Mouse (Mus musculus) MEL (cell line): ENCODE results near the gene Grip1. TPM values are rescaled to one million over a fixed set of nuclear protein-coding genes. Genes with fewer than 3 reads are reported as not detected.

ENCODE experiments used
- DNase-seq: peaks from one replicate; pipeline ENCODE4 v3.0.0; 2011; ENCODE audit warnings: low read depth, low spot score
- H3K27ac ChIP-seq: 2 replicates; pipeline ENCODE4 v1.5.1; 2012; ENCODE audit warnings: low read depth, mild to moderate bottlenecking, control low read depth, low read length, moderate library complexity; ENCODE audit not compliant: control insufficient read depth
- H3K27me3 ChIP-seq, 2 experiments: fragments of 150-350 bp in 1 of 2; sonication (generic) in 1 of 2; 2 replicates each; pipeline ENCODE4 v1.6.1; 2012; ENCODE audit warnings: low read length in 2 of 2, mild to moderate bottlenecking in 2 of 2, improper control_type of control experiment in 1 of 2, moderate library complexity in 1 of 2; ENCODE audit not compliant: insufficient read depth in 2 of 2, control insufficient read depth in 1 of 2
- H3K36me3 ChIP-seq, 2 experiments: 2 replicates each; pipeline ENCODE4 v1.6.1; 2012 to 2014; ENCODE audit warnings: low read length in 2 of 2, improper control_type of control experiment in 1 of 2, inconsistent platforms in 1 of 2, mild to moderate bottlenecking in 1 of 2; ENCODE audit not compliant: insufficient read depth in 2 of 2, control insufficient read depth in 1 of 2
- H3K4me1 ChIP-seq, 2 experiments: fragments of 150-350 bp in 1 of 2; sonication (generic) in 1 of 2; 2 replicates each; pipeline ENCODE4 v1.6.1; 2012; ENCODE audit warnings: low read length in 2 of 2, improper control_type of control experiment in 1 of 2, mild to moderate bottlenecking in 1 of 2; ENCODE audit not compliant: insufficient read depth in 2 of 2, control insufficient read depth in 1 of 2
- H3K4me3 ChIP-seq, 2 experiments: fragments of 150-350 bp in 1 of 2; sonication (generic) in 1 of 2; 2 replicates each; pipeline ENCODE4 v1.5.1; 2012; ENCODE audit warnings: low read depth in 2 of 2, low read length in 2 of 2, mild to moderate bottlenecking in 2 of 2, moderate library complexity in 2 of 2, control low read depth in 1 of 2, improper control_type of control experiment in 1 of 2; ENCODE audit not compliant: control insufficient read depth in 1 of 2, insufficient read depth in 1 of 2
- H3K79me2 ChIP-seq: 2 replicates; pipeline ENCODE4 v1.6.1; 2012; ENCODE audit warnings: mild to moderate bottlenecking, low read length, moderate library complexity; ENCODE audit not compliant: control insufficient read depth, poor library complexity, insufficient read depth
- H3K9ac ChIP-seq: 2 replicates; pipeline ENCODE4 v1.6.1; 2012; ENCODE audit warnings: low read depth, mild to moderate bottlenecking, control low read depth, low read length, moderate library complexity; ENCODE audit not compliant: control insufficient read depth, poor library complexity, severe bottlenecking
- H3K9me3 ChIP-seq: fragments of 150-350 bp; sonication (generic); replicated peaks from 2 replicates; pipeline ENCODE4 v1.6.1; 2012; ENCODE audit warnings: mild to moderate bottlenecking, low read length, improper control_type of control experiment, moderate library complexity; ENCODE audit not compliant: insufficient read depth
- BHLHE40 ChIP-seq: IDR thresholded peaks from 2 replicates; pipeline ENCODE4 v1.6.1; 2012; ENCODE audit warnings: low read depth, mild to moderate bottlenecking, inconsistent platforms, low read length, improper control_type of control experiment, borderline replicate concordance
- CHD2 ChIP-seq: IDR thresholded peaks from 2 replicates; pipeline ENCODE4 v1.6.1; 2011; ENCODE audit warnings: low read length, improper control_type of control experiment
- CTCF ChIP-seq, 3 experiments: IDR thresholded peaks in 2 of 3; conservative IDR thresholded peaks in 1 of 3; 2 replicates each; pipeline ENCODE4 v1.5.1; 2011 to 2012; ENCODE audit warnings: low read length in 3 of 3, low read depth in 2 of 3, mild to moderate bottlenecking in 2 of 3, improper control_type of control experiment in 1 of 3, inconsistent platforms in 1 of 3, mixed read lengths in 1 of 3, moderate library complexity in 1 of 3; ENCODE audit not compliant: control insufficient read depth in 1 of 3, insufficient read depth in 1 of 3, poor library complexity in 1 of 3, severe bottlenecking in 1 of 3
- ELF1 ChIP-seq: IDR thresholded peaks from 2 replicates; pipeline ENCODE4 v1.6.1; 2014; ENCODE audit warnings: low read depth, mild to moderate bottlenecking, inconsistent platforms, low read length, improper control_type of control experiment, moderate library complexity
- EP300 ChIP-seq, 2 experiments: IDR thresholded peaks; 2 replicates each; pipeline ENCODE4 v1.6.1; 2011; ENCODE audit warnings: improper control_type of control experiment in 2 of 2, low read length in 2 of 2, low read depth in 1 of 2, mild to moderate bottlenecking in 1 of 2
- ETS1 ChIP-seq: IDR thresholded peaks from 2 replicates; pipeline ENCODE4 v1.6.1; 2012; ENCODE audit warnings: low read depth, mild to moderate bottlenecking, inconsistent platforms, low read length, improper control_type of control experiment, moderate library complexity
- GATA1 ChIP-seq: IDR thresholded peaks from 2 replicates; pipeline ENCODE4 v1.6.1; 2011; ENCODE audit warnings: low read depth, low read length, improper control_type of control experiment
- MAFK ChIP-seq: IDR thresholded peaks from 2 replicates; pipeline ENCODE4 v1.6.1; 2011; ENCODE audit warnings: low read depth, mild to moderate bottlenecking, low read length, improper control_type of control experiment, borderline replicate concordance
- MAX ChIP-seq: IDR thresholded peaks from 2 replicates; pipeline ENCODE4 v1.6.1; 2011; ENCODE audit warnings: low read length, improper control_type of control experiment
- MAZ ChIP-seq: IDR thresholded peaks from 2 replicates; pipeline ENCODE4 v1.6.1; 2012; ENCODE audit warnings: low read depth, mild to moderate bottlenecking, inconsistent platforms, low read length, improper control_type of control experiment
- MYC ChIP-seq: IDR thresholded peaks from 2 replicates; pipeline ENCODE4 v1.6.1; 2011; ENCODE audit warnings: low read depth, mild to moderate bottlenecking, low read length, improper control_type of control experiment, moderate library complexity
- NELFE ChIP-seq: IDR thresholded peaks from 2 replicates; pipeline ENCODE4 v1.6.1; 2011; ENCODE audit warnings: low read depth, low read length, improper control_type of control experiment
- NRF1 ChIP-seq: IDR thresholded peaks from 2 replicates; pipeline ENCODE4 v1.6.1; 2014; ENCODE audit warnings: low read depth, mild to moderate bottlenecking, inconsistent platforms, low read length, improper control_type of control experiment, moderate library complexity; ENCODE audit not compliant: poor library complexity, insufficient read depth, severe bottlenecking
- POLR2A ChIP-seq, 2 experiments: IDR thresholded peaks; 2 replicates each; pipeline ENCODE4 v1.6.1; 2011 to 2012; ENCODE audit warnings: low read length in 2 of 2, mild to moderate bottlenecking in 2 of 2, control low read depth in 1 of 2, improper control_type of control experiment in 1 of 2, low read depth in 1 of 2, moderate library complexity in 1 of 2; ENCODE audit not compliant: control insufficient read depth in 1 of 2, insufficient read depth in 1 of 2, poor library complexity in 1 of 2
- POLR2AphosphoS2 ChIP-seq: IDR thresholded peaks from 2 replicates; pipeline ENCODE4 v1.6.1; 2011; ENCODE audit warnings: low read length, improper control_type of control experiment
- SIN3A ChIP-seq: IDR thresholded peaks from 2 replicates; pipeline ENCODE4 v1.6.1; 2012; ENCODE audit warnings: low read length, improper control_type of control experiment, inconsistent platforms
- SMC3 ChIP-seq: IDR thresholded peaks from 2 replicates; pipeline ENCODE4 v1.6.1; 2011; ENCODE audit warnings: low read depth, low read length, improper control_type of control experiment
- TAL1 ChIP-seq: IDR thresholded peaks from 2 replicates; pipeline ENCODE4 v1.6.1; 2012; ENCODE audit warnings: mild to moderate bottlenecking, inconsistent platforms, low read length, moderate library complexity, mixed read lengths
- UBTF ChIP-seq: IDR thresholded peaks from 2 replicates; pipeline ENCODE4 v1.6.1; 2012; ENCODE audit warnings: low read depth, mild to moderate bottlenecking, inconsistent platforms, low read length, improper control_type of control experiment, moderate library complexity, borderline replicate concordance; ENCODE audit not compliant: insufficient read depth
- USF1 ChIP-seq: IDR thresholded peaks from 2 replicates; pipeline ENCODE4 v1.6.1; 2014; ENCODE audit warnings: low read depth, mild to moderate bottlenecking, inconsistent platforms, low read length, improper control_type of control experiment, moderate library complexity
- ZC3H11A ChIP-seq: IDR thresholded peaks from 2 replicates; pipeline ENCODE4 v1.6.1; 2012; ENCODE audit warnings: low read depth, mild to moderate bottlenecking, inconsistent platforms, low read length, improper control_type of control experiment
- ZKSCAN1 ChIP-seq: IDR thresholded peaks from 2 replicates; pipeline ENCODE4 v1.6.1; 2012; ENCODE audit warnings: low read depth, mild to moderate bottlenecking, inconsistent platforms, low read length, improper control_type of control experiment, moderate library complexity
- ZMIZ1 ChIP-seq: IDR thresholded peaks from 2 replicates; pipeline ENCODE4 v1.6.1; 2012; ENCODE audit warnings: low read depth, mild to moderate bottlenecking, inconsistent platforms, low read length, improper control_type of control experiment, moderate library complexity
- polyA plus RNA-seq, 2 experiments: library from polyadenylated mRNA; stranded (reverse) in 1 of 2; unstranded in 1 of 2; fragments of >175 nt in 1 of 2; fragments of >200 nt in 1 of 2; gene quantifications; 2 replicates each; pipeline versions ENCODE4 v1.2.1 to v1.2.4; 2012; ENCODE audit warnings: low replicate concordance in 2 of 2, low read depth in 1 of 2; ENCODE audit not compliant: insufficient read length in 2 of 2, insufficient read depth in 1 of 2, missing spikeins in 1 of 2
- total RNA-seq: library from RNA; depleted of rRNA; stranded (reverse); fragments of 300-350 nt; gene quantifications from 2 replicates; pipeline ENCODE4 v1.2.3, GENCODE M21; 2012

The Grip1 gene
- total and polyA plus RNA-seq, 3 experiments: 0.04 TPM; not detected in 2

DNA sequence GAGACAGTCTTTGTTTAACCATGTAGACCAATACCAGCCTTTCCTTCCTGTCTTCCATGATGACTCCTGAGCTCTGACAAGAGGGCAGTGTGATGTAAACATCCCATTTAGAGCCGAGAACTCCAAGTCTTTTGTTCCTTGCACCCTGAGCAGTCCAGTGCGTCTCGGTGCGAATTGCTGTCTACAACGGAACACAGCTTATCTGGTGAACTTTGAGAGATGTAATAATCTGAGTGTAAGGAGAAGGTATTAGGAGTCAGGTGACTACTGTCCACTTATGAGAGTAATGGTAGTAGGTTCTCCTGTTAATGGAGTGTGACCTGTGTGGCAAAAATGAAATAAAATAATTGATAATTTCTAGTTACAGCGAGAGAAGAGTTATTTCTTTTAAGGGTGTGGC is 97.0 kb downstream of the Grip1 start:
- no peaks in the 10 kb centered on the region for H3K9me3 ChIP-seq
- no peak overlapping the region for H3K9ac ChIP-seq
- H3K4me1 ChIP-seq: no peaks in the 10 kb centered on the region
- H3K79me2 ChIP-seq: no peaks in the 10 kb centered on the region
- H3K4me3 ChIP-seq: no peak overlapping the region
- no peak overlapping the region for H3K27ac ChIP-seq
- H3K36me3 ChIP-seq: no peaks in the 10 kb centered on the region
- TF ChIP-seq TAL1 (no peak), SIN3A (no peak), NRF1 (no peak), ZKSCAN1 (no peak), USF1 (no peak), EP300 (IDR thresholded peaks at IDR 0.05; ENCODE audit: low read depth in 1 of 2, low read length in 2 of 2) (no peak), MAZ (no peak), ELF1 (no peak), POLR2A (IDR thresholded peaks at IDR 0.05; ENCODE audit: control insufficient read depth in 1 of 2, insufficient read depth in 1 of 2, low read depth in 1 of 2, low read length in 2 of 2, poor library complexity in 1 of 2) (no peak), UBTF (no peak), ZMIZ1 (no peak), ZC3H11A (no peak), SMC3 (no peak), NELFE (no peak), MYC (no peak), BHLHE40 (no peak), MAX (no peak)
- no peaks in the 10 kb centered on the region for H3K27me3 ChIP-seq
- DNase-seq: no peak

DNA sequence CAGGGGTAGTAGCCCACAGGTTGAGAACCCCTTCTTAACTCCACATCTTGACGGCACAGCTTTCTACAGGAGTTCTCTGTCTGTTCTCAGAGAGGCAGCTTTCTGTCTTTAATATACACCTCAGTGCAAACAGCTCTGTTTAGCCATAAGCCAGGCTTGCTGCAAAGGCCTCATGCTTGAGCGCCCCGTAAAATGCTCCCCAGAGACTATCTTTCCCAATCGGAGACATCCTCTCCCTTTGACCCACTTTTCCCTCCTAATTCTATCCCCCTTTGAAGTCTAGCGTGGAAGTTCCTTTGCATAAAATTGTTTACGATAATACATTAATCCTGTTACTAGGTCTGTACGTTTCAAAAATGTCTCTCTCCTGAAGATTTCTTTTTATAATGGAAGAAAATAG is 102.7 kb downstream of the Grip1 start:
- no peak for TF ChIP-seq GATA1
- no peak for TF ChIP-seq SIN3A
- TF ChIP-seq EP300 (IDR thresholded peaks at IDR 0.05; ENCODE audit: low read depth in 1 of 2, low read length in 2 of 2): no peak
- TF ChIP-seq NRF1: no peak
- TF ChIP-seq CHD2: no peak
- TF ChIP-seq ZMIZ1: no peak
- TF ChIP-seq MAFK: no peak
- TF ChIP-seq POLR2A (IDR thresholded peaks at IDR 0.05; ENCODE audit: control insufficient read depth in 1 of 2, insufficient read depth in 1 of 2, low read depth in 1 of 2, low read length in 2 of 2, poor library complexity in 1 of 2): no peak
- no peak for TF ChIP-seq POLR2AphosphoS2
- no peak for TF ChIP-seq ZKSCAN1
- TF ChIP-seq CTCF (IDR thresholded peaks at IDR 0.05 in 2 of 3, conservative IDR thresholded peaks at IDR 0.05 in 1 of 3; ENCODE audit: control insufficient read depth in 1 of 3, insufficient read depth in 1 of 3, low read depth in 2 of 3, low read length in 3 of 3, poor library complexity in 1 of 3, severe bottlenecking in 1 of 3): no peak
- TF ChIP-seq MYC: no peak
- TF ChIP-seq ETS1: no peak
- H3K27me3 ChIP-seq: no peaks in the 10 kb centered on the region
- DNase-seq: no peak

More for the DNA sequence above, 102.7 kb downstream of the Grip1 start:
- Histone ChIP-seq H3K4me3 (no peak overlapping the region), H3K9ac (no peak overlapping the region), H3K27ac (no peak overlapping the region), H3K9me3 (no peaks in the 10 kb centered on the region), H3K4me1 (no peaks in the 10 kb centered on the region), H3K36me3 (no peaks in the 10 kb centered on the region), H3K79me2 (no peaks in the 10 kb centered on the region)
